Mouse (Mus musculus): Measurements from ENCODE around the gene Il22ra2.

The Il22ra2 gene

GRCm38 (mm10) chr10:19621408-19622048, at the start of gene Il22ra2:
Gene Il22ra2, plus strand, starts transcription at chr10:19621998.
- DNase-seq (ENCODE audit: low read depth) = no peak

- no peak for DNase-seq (ENCODE audit: low read depth)
Measured at GRCm38 (mm10) chr10:19577571-19577970, 44.2 kb upstream of the Il22ra2 start.

GRCm38 (mm10) chr10:19578001-19578400, 43.8 kb upstream of the Il22ra2 start:
- no peak for DNase-seq (ENCODE audit: low read depth)

- DNase-seq (ENCODE audit: low read depth) = no peak
Measured at GRCm38 (mm10) chr10:19578409-19578986, 43.3 kb upstream of the Il22ra2 start.

- DNase-seq (ENCODE audit: low read depth) = no peak
Measured at GRCm38 (mm10) chr10:19580660-19581059, 41.1 kb upstream of the Il22ra2 start.

GRCm38 (mm10) chr10:19581844-19582582, 39.8 kb upstream of the Il22ra2 start:
- DNase-seq (ENCODE audit: low read depth) = no peak

GRCm38 (mm10) chr10:19582806-19583430, 38.9 kb upstream of the Il22ra2 start:
- DNase-seq (ENCODE audit: low read depth) = no peak

- DNase-seq (ENCODE audit: low read depth) = no peak
Measured at GRCm38 (mm10) chr10:19584064-19584463, 37.7 kb upstream of the Il22ra2 start.

- DNase-seq (ENCODE audit: low read depth) = no peak
Measured at GRCm38 (mm10) chr10:19584846-19585245, 37.0 kb upstream of the Il22ra2 start.

GRCm38 (mm10) chr10:19585860-19586259, 35.9 kb upstream of the Il22ra2 start:
- no peak for DNase-seq (ENCODE audit: low read depth)

GRCm38 (mm10) chr10:19587281-19587680, 34.5 kb upstream of the Il22ra2 start:
- DNase-seq (ENCODE audit: low read depth) = no peak

GRCm38 (mm10) chr10:19589626-19590025, 32.2 kb upstream of the Il22ra2 start:
- DNase-seq (ENCODE audit: low read depth) = no peak

- DNase-seq (ENCODE audit: low read depth) = no peak
Measured at GRCm38 (mm10) chr10:19591286-19591640, 30.5 kb upstream of the Il22ra2 start.

- peak; percentile 99 for DNase-seq (ENCODE audit: low read depth)
Measured at GRCm38 (mm10) chr10:19591641-19592441, 30.0 kb upstream of the Il22ra2 start, which contains the start of gene Ifngr1. Gene Ifngr1, plus strand, starts transcription at chr10:19591949.

- DNase-seq (ENCODE audit: low read depth) = no peak
Measured at GRCm38 (mm10) chr10:19592556-19592955, 29.2 kb upstream of the Il22ra2 start.

GRCm38 (mm10) chr10:19593296-19593695, 28.5 kb upstream of the Il22ra2 start:
- DNase-seq (ENCODE audit: low read depth) = no peak

- no peak for DNase-seq (ENCODE audit: low read depth)
Measured at GRCm38 (mm10) chr10:19594201-19594905, 27.4 kb upstream of the Il22ra2 start.

GRCm38 (mm10) chr10:19596866-19597265, 24.9 kb upstream of the Il22ra2 start:
- DNase-seq (ENCODE audit: low read depth) = no peak

GRCm38 (mm10) chr10:19598091-19598490, 23.7 kb upstream of the Il22ra2 start:
- DNase-seq (ENCODE audit: low read depth) = no peak

- no peak for DNase-seq (ENCODE audit: low read depth)
Measured at GRCm38 (mm10) chr10:19599331-19600092, 22.3 kb upstream of the Il22ra2 start.

- DNase-seq (ENCODE audit: low read depth) = no peak
Measured at GRCm38 (mm10) chr10:19600093-19600420, 21.7 kb upstream of the Il22ra2 start.

Data from c-Kit-positive CD71-positive TER-119-negative erythroid progenitor cells, embryonic 14.5 days (primary cell).